Mouse (Mus musculus) megakaryocyte, embryonic 14.5 days (primary cell): ENCODE results near the gene Twistnb.

Experiments used
- FLI1 ChIP-seq: IDR thresholded peaks from 2 replicates; pipeline ENCODE4 v1.6.1; 2012; ENCODE audit warnings: low read length, inconsistent platforms, mixed read lengths
- GATA1 ChIP-seq: IDR thresholded peaks from 3 replicates; pipeline ENCODE4 v1.6.1; 2012; ENCODE audit warnings: mixed read lengths, low read length, inconsistent platforms, borderline replicate concordance

GRCm38 (mm10) chr12:33455418-33455817 is 26.0 kb downstream of the Twistnb start:
- no peak for TF ChIP-seq FLI1
- no peak for TF ChIP-seq GATA1
